Mouse (Mus musculus) left cerebral cortex, adult 11 months (tissue): ENCODE measurements at regions not wholly inside any gene's neighbourhood (a gene's known extent, or its start where the extent isn't known, plus 50 kb on each side); places are given as distances from the start of the nearest gene placed in this dataset.
A peak's percentile ranks its signal among the peaks of the same experiment; 100 is the strongest.

Source experiments
- DNase-seq: peaks from one replicate; pipeline ENCODE4 v3.0.0; 2022; ENCODE audit warnings: low spot score

DNA sequence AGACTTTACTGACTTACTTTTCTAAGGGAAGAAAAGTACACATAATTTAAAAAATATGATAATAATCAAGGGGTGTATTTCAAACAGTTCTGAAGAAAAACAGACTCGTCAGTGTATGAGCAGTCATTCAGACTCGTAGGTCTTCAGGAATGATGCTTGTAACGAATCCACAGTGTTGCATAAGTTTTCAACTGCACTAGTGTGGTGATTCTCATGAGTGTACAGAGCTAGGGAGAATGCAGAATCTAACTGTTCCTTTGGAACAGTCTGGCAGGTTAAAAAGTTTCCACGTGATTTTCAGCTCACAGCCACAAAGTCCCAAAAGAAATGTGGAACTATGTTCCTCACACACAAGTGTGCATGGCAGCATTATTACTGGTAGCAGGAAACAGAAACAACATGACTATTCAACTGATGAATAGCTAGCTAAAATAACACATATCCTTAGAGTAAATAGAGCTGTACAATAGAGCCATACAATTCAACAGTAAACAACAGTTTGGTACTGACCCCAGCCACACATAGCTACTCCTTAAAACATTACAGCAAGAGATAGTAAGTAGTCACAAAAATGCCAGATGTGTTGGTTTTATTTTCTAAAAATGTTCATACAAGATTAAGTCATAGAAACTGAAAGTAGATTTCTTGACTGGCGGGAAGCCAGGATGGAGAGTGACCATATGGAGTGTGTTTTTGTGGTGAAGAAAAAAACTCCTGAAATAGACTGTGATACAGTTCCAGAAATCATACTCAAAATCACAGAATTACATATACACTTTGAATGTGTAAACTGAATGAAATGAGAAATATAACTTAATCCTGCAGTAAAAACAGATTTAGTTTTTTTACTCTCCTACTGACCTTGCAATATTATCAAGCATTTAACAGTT lies 713.1 kb downstream of the Epha7 start:
- peak; percentile 37 for DNase-seq
